Mouse (Mus musculus) brain, embryonic 14.5 days (tissue): Measurements from ENCODE around the gene Epb41l3. TPM values are rescaled to one million over a fixed set of nuclear protein-coding genes. Genes with fewer than 3 reads are reported as not detected.

Experiments used
- DNase-seq: peaks from one replicate; pipeline ENCODE4 v3.0.0-alpha.2; 2011; ENCODE audit warnings: low read depth
- CTCF ChIP-seq: fragments of 200-500 bp; IDR thresholded peaks from 2 replicates; pipeline ENCODE4 v1.5.1; 2012; ENCODE audit warnings: inconsistent platforms, mild to moderate bottlenecking, moderate library complexity, borderline replicate concordance; ENCODE audit not compliant: insufficient read depth, insufficient read length; ENCODE audit errors: extremely low read depth
- POLR2A ChIP-seq: fragments of 200-500 bp; IDR thresholded peaks from 2 replicates; pipeline ENCODE4 v1.6.1; 2012; ENCODE audit warnings: mild to moderate bottlenecking, inconsistent platforms, borderline replicate concordance; ENCODE audit not compliant: poor library complexity, insufficient read depth, insufficient read length, severe bottlenecking; ENCODE audit errors: extremely low read depth
- polyA plus RNA-seq: library from polyadenylated mRNA; depleted of rRNA; stranded (reverse); fragments of >200 nt; gene quantifications from 2 replicates; pipeline ENCODE4 v1.2.3, GENCODE M21; 2012

The Epb41l3 gene
- polyA plus RNA-seq, 1 experiment, result 51.7 TPM

DNA sequence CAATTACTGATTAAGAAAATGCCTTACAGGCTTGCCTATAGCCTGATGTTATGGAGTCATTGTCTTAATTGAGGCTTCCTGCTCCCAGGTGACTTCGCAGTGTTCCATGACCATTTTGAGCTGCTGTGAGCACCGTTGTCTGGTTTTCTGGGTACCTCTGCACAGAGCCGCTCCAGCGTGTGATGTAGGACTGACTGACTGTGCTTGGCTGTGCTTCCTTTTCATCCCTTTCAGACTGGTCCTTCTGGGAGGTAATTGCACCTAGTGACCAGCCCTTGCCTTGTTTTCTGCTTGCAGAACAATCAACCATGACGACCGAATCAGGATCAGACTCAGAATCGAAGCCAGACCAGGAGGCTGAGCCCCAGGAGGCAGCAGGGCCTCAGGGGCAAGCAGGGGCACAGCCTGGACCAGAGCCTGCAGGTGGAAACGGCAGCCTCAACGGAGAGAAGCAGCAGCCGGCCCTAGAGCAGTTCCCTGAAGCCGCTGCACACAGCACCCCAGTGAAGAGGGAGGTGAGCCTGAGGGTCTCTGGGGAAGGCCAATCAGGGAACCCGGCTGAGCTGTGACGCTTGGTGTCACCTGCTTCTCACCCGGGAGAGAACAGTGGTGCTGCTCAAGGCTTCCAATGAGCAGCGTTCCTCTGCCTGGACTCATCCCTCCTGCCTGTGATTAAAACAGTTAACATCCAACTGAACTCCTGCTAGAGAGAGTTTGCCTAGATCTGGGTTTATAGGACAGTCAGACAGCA is 132.3 kb downstream of the Epb41l3 start:
- TF ChIP-seq POLR2A (no peak), CTCF (no peak)
- DNase-seq, result no peak

DNA sequence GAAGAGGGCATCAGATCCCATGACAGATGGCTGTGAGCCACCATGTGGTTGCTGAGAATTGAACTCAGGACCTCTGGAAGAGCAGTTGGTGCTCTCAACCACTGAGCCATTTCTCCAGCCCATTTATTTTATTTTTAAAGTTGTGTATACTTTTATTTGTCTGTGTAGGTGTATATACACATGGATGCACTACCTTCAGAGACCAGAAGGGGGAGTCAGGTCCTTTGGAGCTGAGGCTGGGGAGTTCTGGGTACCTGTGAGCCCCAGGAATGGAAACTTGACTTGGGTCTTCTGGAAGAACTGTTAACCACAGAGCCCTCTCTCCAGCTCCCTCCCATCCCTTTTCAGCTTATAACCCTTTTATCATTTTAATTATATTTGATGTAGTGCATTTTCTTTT is 135.6 kb downstream of the Epb41l3 start:
- no peak for DNase-seq
- TF ChIP-seq CTCF (peak; percentile 28; the same call in 1 of the 2 replicates), POLR2A (no peak)

DNA sequence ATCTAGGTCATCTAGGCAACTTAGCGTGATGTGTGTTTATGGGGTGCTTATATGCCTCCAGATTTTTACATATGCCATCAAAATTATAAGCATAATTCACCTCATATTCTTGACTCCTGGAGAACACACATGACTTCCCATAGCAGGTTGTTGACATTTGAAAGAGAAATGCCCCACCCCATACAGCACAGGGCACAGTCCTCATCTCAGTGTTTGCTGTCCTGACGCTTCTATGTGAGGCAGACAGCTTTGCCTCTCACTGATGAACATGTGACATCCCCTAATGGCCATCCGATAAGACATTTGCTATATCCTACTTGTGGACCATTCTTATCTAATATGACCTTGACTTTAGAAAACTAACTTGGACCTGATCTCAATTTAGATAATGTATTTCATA is 140.6 kb downstream of the Epb41l3 start:
- DNase-seq, result no peak
- no peak for TF ChIP-seq CTCF
- TF ChIP-seq POLR2A, result no peak

DNA sequence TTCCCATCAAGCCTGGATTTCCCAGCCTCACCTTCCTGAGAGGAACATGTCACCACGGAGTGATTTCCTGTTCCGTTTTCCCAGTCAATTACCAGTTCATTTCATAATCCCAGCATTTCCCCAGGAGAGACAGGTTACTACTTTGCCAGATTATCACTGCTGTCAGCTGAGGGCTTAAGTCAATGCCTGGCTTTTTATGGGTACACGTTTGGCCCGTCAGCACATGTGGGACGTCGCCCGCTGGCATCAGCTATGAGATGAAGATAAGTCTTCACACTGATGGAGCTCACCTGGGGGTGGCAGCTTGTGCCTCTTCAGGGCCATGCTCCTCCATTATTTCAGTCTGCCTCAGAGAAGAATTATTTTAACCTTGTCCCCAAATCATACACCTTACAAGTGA is 145.4 kb downstream of the Epb41l3 start:
- DNase-seq, result no peak
- TF ChIP-seq CTCF, result no peak
- no peak for TF ChIP-seq POLR2A

DNA sequence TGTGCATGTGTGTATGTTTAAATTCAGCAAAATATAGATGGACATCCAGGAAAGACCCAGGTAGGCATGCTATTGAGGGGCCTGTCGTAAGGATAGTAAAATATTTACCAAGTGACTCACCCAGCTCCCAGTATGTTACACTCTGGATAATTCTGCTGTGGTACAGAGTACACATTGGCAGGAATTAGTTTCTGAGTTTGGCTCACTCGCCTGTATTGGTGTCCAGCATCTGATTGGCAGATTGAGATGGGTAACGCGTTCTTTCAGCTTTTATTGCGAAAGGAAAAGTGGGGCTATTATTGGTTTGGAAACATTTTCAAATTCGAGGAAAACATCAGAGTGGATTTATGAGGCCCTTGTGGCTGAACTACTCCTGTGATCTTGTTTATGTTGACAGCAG is 145.9 kb downstream of the Epb41l3 start:
- DNase-seq, result no peak
- TF ChIP-seq CTCF, result no peak
- TF ChIP-seq POLR2A, result no peak

DNA sequence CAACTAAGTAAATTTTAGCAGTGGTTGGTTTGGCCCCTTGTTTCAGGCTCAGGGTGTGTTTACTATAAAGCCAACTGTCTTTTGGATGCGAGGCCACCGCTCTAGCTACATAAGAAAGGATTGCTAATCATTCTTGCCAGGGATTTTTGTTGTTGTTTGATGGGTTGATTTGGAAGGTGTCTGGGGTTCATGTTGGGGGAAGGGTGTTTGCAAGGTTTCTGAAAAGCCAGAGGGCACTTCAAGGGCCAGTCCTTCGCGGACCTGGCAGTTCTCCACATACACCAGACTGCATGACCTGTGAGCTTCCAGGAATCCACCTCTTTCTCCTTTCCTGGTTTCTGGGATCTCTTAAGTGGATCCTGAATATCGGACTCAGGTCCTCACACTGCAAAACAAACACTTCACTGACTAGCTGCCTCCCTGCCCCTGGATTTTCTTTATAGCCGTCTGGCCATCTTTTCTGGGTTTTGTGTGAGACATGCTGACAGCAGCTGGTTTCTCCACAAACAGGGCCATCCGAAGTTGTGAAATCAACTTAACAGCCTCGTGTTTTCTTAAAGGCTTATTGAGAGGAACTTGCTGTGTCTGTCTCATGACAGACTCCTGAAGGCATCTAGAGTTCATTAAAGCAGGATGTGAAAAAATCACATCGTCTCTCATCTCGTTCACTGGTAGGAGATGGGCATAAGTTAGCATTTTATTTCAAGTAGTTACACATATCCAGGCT is 146.6 kb downstream of the Epb41l3 start:
- no peak for DNase-seq
- TF ChIP-seq CTCF, result no peak
- TF ChIP-seq POLR2A, result no peak

DNA sequence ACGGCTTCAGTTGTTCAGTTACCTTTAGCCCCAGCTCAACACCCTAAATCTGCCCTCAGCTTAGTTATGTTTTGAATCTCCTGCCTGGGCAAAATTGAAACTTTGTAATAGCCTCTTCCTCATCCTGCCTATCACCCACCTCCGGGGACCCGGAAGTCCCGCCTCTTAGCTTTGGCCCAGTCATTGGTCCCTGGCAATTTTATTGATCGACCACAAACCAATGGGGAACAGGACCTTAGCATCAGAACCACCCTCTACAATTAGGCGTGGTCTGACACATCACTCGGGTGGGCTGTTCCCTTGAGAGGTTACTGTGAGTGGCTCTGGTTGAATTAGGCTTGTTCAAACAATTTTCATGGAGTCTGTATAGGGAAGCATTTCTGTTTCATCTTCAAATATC is 150.5 kb downstream of the Epb41l3 start:
- no peak for DNase-seq
- TF ChIP-seq CTCF (no peak), POLR2A (no peak)

DNA sequence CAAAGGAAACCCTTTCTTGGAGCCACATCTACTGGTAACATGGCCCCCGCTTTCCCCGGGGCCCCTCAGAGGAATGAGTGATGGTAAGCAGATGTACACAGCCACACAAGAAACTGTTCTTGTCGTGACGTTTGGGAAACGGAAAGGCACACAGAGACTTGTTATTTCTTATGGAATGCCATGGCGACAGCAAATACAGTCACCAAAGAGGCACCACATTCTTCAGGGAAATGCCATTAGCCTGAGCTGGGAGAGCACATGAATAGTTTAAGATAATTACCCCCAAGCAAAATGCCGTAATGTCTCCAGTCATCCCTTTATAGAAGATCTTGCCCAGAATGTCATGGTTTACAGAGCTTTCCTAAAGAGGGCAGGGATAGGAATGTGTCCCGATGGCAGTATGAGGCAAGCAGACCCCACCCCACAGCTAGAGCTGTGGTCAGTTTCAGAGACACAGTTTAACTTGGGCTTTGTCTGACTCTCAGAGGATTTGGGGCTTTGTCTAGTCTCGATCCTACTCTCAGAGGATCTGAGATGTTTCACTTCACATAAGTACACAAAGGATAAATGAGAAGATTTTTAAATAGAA is 152.0 kb downstream of the Epb41l3 start:
- peak; percentile 39 for DNase-seq
- TF ChIP-seq CTCF, result no peak
- no peak for TF ChIP-seq POLR2A

DNA sequence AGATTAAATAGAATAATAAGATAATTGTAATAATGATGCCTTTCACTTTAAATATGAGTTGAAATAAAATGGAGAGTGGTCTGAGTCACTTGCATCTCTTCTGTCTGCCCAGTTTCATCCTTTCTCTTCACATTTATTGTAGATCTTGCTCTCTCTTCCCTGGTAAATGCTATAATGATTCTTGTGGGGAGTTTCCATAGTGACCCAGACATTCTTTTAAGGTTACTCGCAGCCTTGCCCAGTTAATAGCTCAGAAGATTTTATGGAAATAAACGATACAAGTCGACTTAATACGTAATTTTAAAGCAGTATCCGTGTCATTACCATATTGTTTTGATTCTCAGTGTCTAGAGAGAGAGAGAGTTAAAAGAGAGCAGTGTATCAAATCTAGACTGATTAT is 154.0 kb downstream of the Epb41l3 start:
- DNase-seq, result no peak
- TF ChIP-seq POLR2A, result no peak
- TF ChIP-seq CTCF, result no peak

DNA sequence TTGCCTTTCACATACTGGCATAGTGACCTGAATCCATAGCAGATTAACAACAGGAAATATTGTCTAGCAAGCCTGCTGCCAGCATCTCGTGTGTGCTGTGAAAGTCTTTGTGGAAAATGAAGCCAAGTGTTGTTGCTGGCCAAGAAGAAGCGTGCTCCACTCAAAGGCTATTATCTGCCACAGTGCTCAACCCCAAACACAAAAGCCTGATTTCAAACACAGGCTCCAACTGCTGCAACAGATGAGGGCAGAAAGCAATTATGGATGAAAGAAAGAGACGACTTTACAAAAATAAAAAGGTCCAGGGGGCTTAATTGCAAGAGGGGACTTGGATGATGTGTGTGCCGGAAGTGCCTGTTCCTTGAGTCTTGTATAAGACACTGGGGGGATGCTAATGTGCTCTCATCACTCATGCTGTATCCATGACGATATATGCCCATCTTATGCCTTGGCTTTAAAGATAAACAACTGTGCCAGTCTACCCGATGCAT is 154.7 kb downstream of the Epb41l3 start:
- peak; percentile 93 for DNase-seq
- TF ChIP-seq CTCF (no peak), POLR2A (no peak)

DNA sequence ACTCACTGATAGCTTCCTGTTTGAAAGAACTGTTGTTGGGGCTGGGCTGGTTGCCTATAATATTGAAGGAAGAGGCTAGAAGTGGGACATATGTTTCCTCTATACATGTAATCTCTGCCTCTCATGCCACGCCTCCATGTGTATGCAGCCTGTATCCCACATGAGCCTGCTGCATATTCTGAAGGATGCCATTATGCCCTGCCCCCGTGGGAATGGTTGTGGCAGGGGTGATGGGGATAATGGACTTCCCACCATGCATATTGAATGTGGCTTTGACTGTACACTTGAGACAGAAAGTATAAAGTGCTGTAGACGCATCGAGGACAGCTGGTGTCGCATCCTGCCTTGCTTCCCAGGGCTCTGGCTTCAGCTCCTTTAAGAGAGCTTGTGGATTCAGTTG is 155.9 kb downstream of the Epb41l3 start:
- no peak for DNase-seq
- TF ChIP-seq POLR2A, result no peak
- TF ChIP-seq CTCF, result no peak
